Mouse (Mus musculus): ENCODE measurements at regions not wholly inside any gene's neighbourhood (a gene's known extent, or its start where the extent isn't known, plus 50 kb on each side); places are given as distances from the start of the nearest gene placed in this dataset.
"Not testable (repeated sequence)": the region's sequence is repeated elsewhere in the genome, so short reads cannot be mapped to it uniquely, and the experiment has no call there.

- H3K9ac ChIP-seq (ENCODE audit: low read depth, low read length), result no peak overlapping the region
- WGBS, result 64% methylated on average over 13 of the region's 13 CpGs
- H3K36me3 ChIP-seq (ENCODE audit: control insufficient read depth, insufficient read depth, low read length), result no peaks in the 10 kb centered on the region
- no peak overlapping the region for H3K4me3 ChIP-seq (ENCODE audit: low read depth, low read length)
- H3K9me3 ChIP-seq (ENCODE audit: control insufficient read depth, low read length), result no peaks in the 10 kb centered on the region
- H3K27ac ChIP-seq (ENCODE audit: low read depth, low read length), result no peak overlapping the region
- no peaks in the 10 kb centered on the region for H3K27me3 ChIP-seq (ENCODE audit: control insufficient read depth, insufficient read depth, low read length)
- ATAC-seq (ENCODE audit: low FRiP score) (no peak), DNase-seq (ENCODE audit: low spot score) (peak; percentile 76)
- no peak overlapping the region for H3K4me2 ChIP-seq (replicated peaks; ENCODE audit: low read depth, low read length)
- no peaks in the 10 kb centered on the region for H3K4me1 ChIP-seq (replicated peaks; ENCODE audit: control insufficient read depth, insufficient read depth, low read length)
Observed at GRCm38 (mm10) chr4:101366905-101367679, 52.0 kb upstream of the Ak4 start.

- Histone ChIP-seq H3K27me3 (ENCODE audit: control insufficient read depth, insufficient read depth, low read length) (no peaks in the 10 kb centered on the region), H3K4me2 (replicated peaks; ENCODE audit: low read depth, low read length) (no peak overlapping the region), H3K9me3 (ENCODE audit: control insufficient read depth, low read length) (no peaks in the 10 kb centered on the region), H3K4me1 (replicated peaks; ENCODE audit: control insufficient read depth, insufficient read depth, low read length) (no peaks in the 10 kb centered on the region), H3K4me3 (ENCODE audit: low read depth, low read length) (no peak overlapping the region), H3K36me3 (ENCODE audit: control insufficient read depth, insufficient read depth, low read length) (no peaks in the 10 kb centered on the region), H3K9ac (ENCODE audit: low read depth, low read length) (no peak overlapping the region), H3K27ac (ENCODE audit: low read depth, low read length) (no peak overlapping the region)
- DNase-seq (ENCODE audit: low spot score), result no peak
- ATAC-seq (ENCODE audit: low FRiP score), result no peak
- WGBS, result 85% methylated on average over 3 of the region's 3 CpGs
Observed at GRCm38 (mm10) chr4:101365299-101365698, 53.8 kb upstream of the Ak4 start.

GRCm38 (mm10) chr4:101364716-101365115 lies 54.4 kb upstream of the Ak4 start:
- Histone ChIP-seq H3K4me1 (replicated peaks; ENCODE audit: control insufficient read depth, insufficient read depth, low read length) (no peaks in the 10 kb centered on the region), H3K9ac (ENCODE audit: low read depth, low read length) (no peak overlapping the region), H3K36me3 (ENCODE audit: control insufficient read depth, insufficient read depth, low read length) (no peaks in the 10 kb centered on the region), H3K4me3 (ENCODE audit: low read depth, low read length) (no peak overlapping the region), H3K9me3 (ENCODE audit: control insufficient read depth, low read length) (no peaks in the 10 kb centered on the region), H3K27me3 (ENCODE audit: control insufficient read depth, insufficient read depth, low read length) (no peaks in the 10 kb centered on the region), H3K4me2 (replicated peaks; ENCODE audit: low read depth, low read length) (no peak overlapping the region), H3K27ac (ENCODE audit: low read depth, low read length) (no peak overlapping the region)
- DNase-seq (ENCODE audit: low spot score) (no peak), ATAC-seq (ENCODE audit: low FRiP score) (no peak)
- WGBS, result 89% methylated on average over 2 of the region's 2 CpGs

DNA sequence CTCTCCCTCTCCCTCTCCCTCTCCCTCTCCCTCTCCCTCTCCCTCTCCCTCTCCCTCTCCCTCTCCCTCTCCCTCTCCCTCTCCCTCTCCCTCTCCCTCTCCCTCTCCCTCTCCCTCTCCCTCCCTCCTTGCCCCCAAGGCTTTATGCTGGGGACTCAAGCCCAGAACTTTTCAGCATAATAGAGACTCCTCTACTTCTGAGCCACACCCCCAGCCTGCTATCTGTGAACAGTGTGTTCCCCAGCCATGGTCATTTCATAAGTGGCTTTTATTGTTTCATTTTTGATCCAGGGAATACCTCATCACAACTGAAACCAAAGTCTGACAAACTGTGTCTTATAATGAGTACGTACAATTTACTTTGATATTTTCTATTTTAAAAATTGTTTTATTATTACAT lies 55.8 kb upstream of the Ak4 start:
- not testable (repeated sequence) for H3K9ac ChIP-seq (ENCODE audit: low read depth, low read length); H3K9me3 ChIP-seq (ENCODE audit: control insufficient read depth, low read length); DNase-seq (ENCODE audit: low spot score); H3K27ac ChIP-seq (ENCODE audit: low read depth, low read length); H3K4me3 ChIP-seq (ENCODE audit: low read depth, low read length); H3K27me3 ChIP-seq (ENCODE audit: control insufficient read depth, insufficient read depth, low read length); H3K4me1 ChIP-seq (replicated peaks; ENCODE audit: control insufficient read depth, insufficient read depth, low read length); H3K4me2 ChIP-seq (replicated peaks; ENCODE audit: low read depth, low read length); H3K36me3 ChIP-seq (ENCODE audit: control insufficient read depth, insufficient read depth, low read length); ATAC-seq (ENCODE audit: low FRiP score)
- WGBS, result 87% methylated on average over 1 of the region's 1 CpGs

- H3K27me3 ChIP-seq (ENCODE audit: control insufficient read depth, insufficient read depth, low read length), result no peaks in the 10 kb centered on the region
- WGBS, result 94% methylated on average over 1 of the region's 1 CpGs
- no peak overlapping the region for H3K27ac ChIP-seq (ENCODE audit: low read depth, low read length)
- H3K4me1 ChIP-seq (replicated peaks; ENCODE audit: control insufficient read depth, insufficient read depth, low read length), result peaks cover 3% of the 10 kb centered on the region; the same call in 1 of the 2 replicates
- no peak overlapping the region for H3K9ac ChIP-seq (ENCODE audit: low read depth, low read length)
- no peaks in the 10 kb centered on the region for H3K9me3 ChIP-seq (ENCODE audit: control insufficient read depth, low read length)
- H3K4me3 ChIP-seq (ENCODE audit: low read depth, low read length), result no peak overlapping the region
- no peak overlapping the region for H3K4me2 ChIP-seq (replicated peaks; ENCODE audit: low read depth, low read length)
- H3K36me3 ChIP-seq (ENCODE audit: control insufficient read depth, insufficient read depth, low read length), result no peaks in the 10 kb centered on the region
- no peak for ATAC-seq (ENCODE audit: low FRiP score)
- no peak for DNase-seq (ENCODE audit: low spot score)
Observed at GRCm38 (mm10) chr4:101361779-101362178, 57.3 kb upstream of the Ak4 start.

GRCm38 (mm10) chr4:101360296-101360695 lies 58.8 kb upstream of the Ak4 start:
- 73% methylated on average over 7 of the region's 7 CpGs for WGBS
- Histone ChIP-seq H3K27me3 (ENCODE audit: control insufficient read depth, insufficient read depth, low read length) (no peaks in the 10 kb centered on the region), H3K36me3 (ENCODE audit: control insufficient read depth, insufficient read depth, low read length) (no peaks in the 10 kb centered on the region), H3K4me2 (replicated peaks; ENCODE audit: low read depth, low read length) (no peak overlapping the region), H3K9ac (ENCODE audit: low read depth, low read length) (no peak overlapping the region), H3K27ac (ENCODE audit: low read depth, low read length) (no peak overlapping the region), H3K4me1 (replicated peaks; ENCODE audit: control insufficient read depth, insufficient read depth, low read length) (peaks cover 3% of the 10 kb centered on the region; the same call in 1 of the 2 replicates), H3K4me3 (ENCODE audit: low read depth, low read length) (no peak overlapping the region), H3K9me3 (ENCODE audit: control insufficient read depth, low read length) (no peaks in the 10 kb centered on the region)
- DNase-seq (ENCODE audit: low spot score) (no peak), ATAC-seq (ENCODE audit: low FRiP score) (no peak)

DNA sequence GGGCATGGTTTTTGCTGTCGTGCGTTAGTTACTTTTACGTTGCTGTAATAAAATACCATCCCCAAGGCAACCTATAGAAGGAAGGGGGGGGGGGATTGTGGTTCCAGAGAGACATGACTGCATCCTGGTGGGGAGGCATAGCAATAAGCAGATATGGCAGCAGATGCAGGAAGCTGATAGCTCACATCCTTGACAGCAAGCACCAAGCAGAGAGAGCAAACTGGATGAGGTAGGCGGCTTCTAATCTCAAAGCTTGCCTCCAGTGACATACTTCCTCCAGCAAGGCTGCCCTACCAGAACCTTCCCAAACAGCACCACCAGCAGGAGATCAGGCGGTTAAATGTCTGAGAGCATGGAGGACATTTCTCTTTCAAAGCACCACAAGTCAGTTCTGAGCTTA lies 60.0 kb upstream of the Ak4 start:
- Histone ChIP-seq H3K4me2 (replicated peaks; ENCODE audit: low read depth, low read length) (no peak overlapping the region), H3K4me3 (ENCODE audit: low read depth, low read length) (no peak overlapping the region), H3K4me1 (replicated peaks; ENCODE audit: control insufficient read depth, insufficient read depth, low read length) (peaks cover 6% of the 10 kb centered on the region), H3K36me3 (ENCODE audit: control insufficient read depth, insufficient read depth, low read length) (no peaks in the 10 kb centered on the region), H3K27ac (ENCODE audit: low read depth, low read length) (no peak overlapping the region), H3K27me3 (ENCODE audit: control insufficient read depth, insufficient read depth, low read length) (no peaks in the 10 kb centered on the region), H3K9me3 (ENCODE audit: control insufficient read depth, low read length) (no peaks in the 10 kb centered on the region), H3K9ac (ENCODE audit: low read depth, low read length) (no peak overlapping the region)
- WGBS, result 94% methylated on average over 5 of the region's 5 CpGs
- ATAC-seq (ENCODE audit: low FRiP score) (no peak), DNase-seq (ENCODE audit: low spot score) (no peak)

DNA sequence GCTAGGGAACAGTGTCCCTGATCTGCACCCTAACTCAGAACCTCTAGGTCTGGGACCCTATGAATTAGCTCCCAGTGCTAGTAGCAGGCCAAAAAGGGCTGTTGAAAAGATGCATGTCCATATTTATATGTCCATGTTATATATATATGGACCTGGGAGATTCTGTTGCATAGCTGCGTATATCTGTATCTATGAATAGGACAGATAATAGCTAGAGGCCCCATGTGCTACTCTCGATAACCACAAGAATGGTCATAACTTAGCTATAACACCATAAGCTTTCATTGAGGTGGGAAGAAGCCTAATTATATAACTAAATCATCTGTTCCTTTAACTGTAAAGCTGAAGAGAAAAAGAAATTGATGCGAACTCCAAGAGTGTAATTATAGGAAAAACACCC lies 60.6 kb upstream of the Ak4 start:
- Histone ChIP-seq H3K4me1 (replicated peaks; ENCODE audit: control insufficient read depth, insufficient read depth, low read length) (peaks cover 6% of the 10 kb centered on the region), H3K36me3 (ENCODE audit: control insufficient read depth, insufficient read depth, low read length) (no peaks in the 10 kb centered on the region), H3K27me3 (ENCODE audit: control insufficient read depth, insufficient read depth, low read length) (no peaks in the 10 kb centered on the region), H3K9ac (ENCODE audit: low read depth, low read length) (no peak overlapping the region), H3K4me3 (ENCODE audit: low read depth, low read length) (no peak overlapping the region), H3K9me3 (ENCODE audit: control insufficient read depth, low read length) (no peaks in the 10 kb centered on the region), H3K4me2 (replicated peaks; ENCODE audit: low read depth, low read length) (no peak overlapping the region), H3K27ac (ENCODE audit: low read depth, low read length) (no peak overlapping the region)
- 95% methylated on average over 3 of the region's 3 CpGs for WGBS
- ATAC-seq (ENCODE audit: low FRiP score) (no peak), DNase-seq (ENCODE audit: low spot score) (no peak)

DNA sequence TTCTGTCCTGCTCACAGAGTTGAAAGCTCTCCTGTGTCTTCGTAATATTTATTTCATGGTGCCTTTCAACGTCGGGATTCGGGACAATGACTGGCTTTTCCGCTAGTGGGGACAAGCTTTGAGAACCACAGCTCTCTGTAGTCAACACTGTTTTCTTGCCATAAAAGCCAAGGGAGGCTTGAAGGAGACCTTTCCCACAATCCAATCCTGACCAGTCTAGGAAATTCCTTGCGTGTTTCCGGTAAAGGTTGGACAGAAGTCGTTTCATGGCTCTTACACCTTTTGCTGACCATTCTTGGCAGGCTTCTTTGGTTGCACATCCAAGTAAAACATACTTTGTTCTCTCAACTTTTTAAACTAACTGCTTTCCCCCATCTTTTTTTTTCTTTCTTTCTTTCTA lies 61.2 kb upstream of the Ak4 start:
- Histone ChIP-seq H3K27me3 (ENCODE audit: control insufficient read depth, insufficient read depth, low read length) (no peaks in the 10 kb centered on the region), H3K4me3 (ENCODE audit: low read depth, low read length) (no peak overlapping the region), H3K9me3 (ENCODE audit: control insufficient read depth, low read length) (no peaks in the 10 kb centered on the region), H3K27ac (ENCODE audit: low read depth, low read length) (no peak overlapping the region), H3K9ac (ENCODE audit: low read depth, low read length) (no peak overlapping the region; the same call in 1 of the 2 replicates), H3K36me3 (ENCODE audit: control insufficient read depth, insufficient read depth, low read length) (no peaks in the 10 kb centered on the region), H3K4me2 (replicated peaks; ENCODE audit: low read depth, low read length) (peak overlapping the region; percentile 89), H3K4me1 (replicated peaks; ENCODE audit: control insufficient read depth, insufficient read depth, low read length) (peaks cover 6% of the 10 kb centered on the region)
- 86% methylated on average over 8 of the region's 8 CpGs for WGBS
- DNase-seq (ENCODE audit: low spot score) (no peak), ATAC-seq (ENCODE audit: low FRiP score) (no peak)
